Mouse (Mus musculus) midbrain, embryonic 11.5 days (tissue): ENCODE data around the gene Klhl26. TPM values are rescaled to one million over a fixed set of nuclear protein-coding genes. Genes with fewer than 3 reads are reported as not detected.

Experiments used
- ATAC-seq: fragments of 200-750 bp; cut with Nextera tagmentation; 2 replicates; pipeline ENCODE4 v1.8.0; 2017; ENCODE audit warnings: moderate TSS enrichment, moderate library complexity; ENCODE audit not compliant: low FRiP score
- DNase-seq: peaks from one replicate; pipeline ENCODE4 v3.0.0; 2015; ENCODE audit warnings: low spot score; ENCODE audit errors: missing footprints
- H3K27ac ChIP-seq: fragments of 300-500 bp; sonication (generic); 2 replicates; pipeline ENCODE4 v1.5.1; 2014; ENCODE audit warnings: low read depth, low read length
- H3K27me3 ChIP-seq: fragments of 300-500 bp; sonication (generic); 2 replicates; pipeline ENCODE4 v1.6.1; 2014; ENCODE audit warnings: mild to moderate bottlenecking, low read length, moderate library complexity, mixed read lengths; ENCODE audit not compliant: control insufficient read depth, insufficient read depth
- H3K36me3 ChIP-seq: fragments of 300-500 bp; sonication (generic); 2 replicates; pipeline ENCODE4 v1.6.1; 2014; ENCODE audit warnings: mild to moderate bottlenecking, low read length, moderate library complexity, mixed read lengths; ENCODE audit not compliant: control insufficient read depth, insufficient read depth
- H3K4me1 ChIP-seq: fragments of 300-500 bp; sonication (generic); 2 replicates; pipeline ENCODE4 v1.6.1; 2014; ENCODE audit warnings: low read length; ENCODE audit not compliant: control insufficient read depth, insufficient read depth
- H3K4me2 ChIP-seq: fragments of 300-500 bp; sonication (generic); 2 replicates; pipeline ENCODE4 v1.6.1; 2014; ENCODE audit warnings: mild to moderate bottlenecking, moderate library complexity
- H3K4me3 ChIP-seq: fragments of 300-500 bp; sonication (generic); 2 replicates; pipeline ENCODE4 v1.5.1; 2014; ENCODE audit warnings: low read depth, low read length
- H3K9ac ChIP-seq: fragments of 300-500 bp; sonication (generic); 2 replicates; pipeline ENCODE4 v1.6.1; 2014; ENCODE audit warnings: low read length
- H3K9me3 ChIP-seq: fragments of 300-500 bp; sonication (generic); 2 replicates; pipeline ENCODE4 v1.6.1; 2016; ENCODE audit warnings: low read length; ENCODE audit not compliant: control insufficient read depth
- WGBS: fragments of 180-500 bp; shearing (Covaris S2); extraction: QIAGEN DNeasy Blood & Tissue Kit; methylation state at CpG from one replicate; pipeline ENCODE4 v1.1.7; 2014; 5-methylcytosine and 5-hydroxymethylcytosine counted together
- polyA plus RNA-seq: library from polyadenylated mRNA; unstranded; fragments of >200 nt; fragmentation: Nextera tagmentation; extraction: Ambion mirVana; gene quantifications from 2 replicates; pipeline ENCODE4 v1.2.1, GENCODE M21; 2014

Klhl26 gene
- polyA plus RNA-seq, 1 experiment from 2014 or later: 13.1 TPM

DNA sequence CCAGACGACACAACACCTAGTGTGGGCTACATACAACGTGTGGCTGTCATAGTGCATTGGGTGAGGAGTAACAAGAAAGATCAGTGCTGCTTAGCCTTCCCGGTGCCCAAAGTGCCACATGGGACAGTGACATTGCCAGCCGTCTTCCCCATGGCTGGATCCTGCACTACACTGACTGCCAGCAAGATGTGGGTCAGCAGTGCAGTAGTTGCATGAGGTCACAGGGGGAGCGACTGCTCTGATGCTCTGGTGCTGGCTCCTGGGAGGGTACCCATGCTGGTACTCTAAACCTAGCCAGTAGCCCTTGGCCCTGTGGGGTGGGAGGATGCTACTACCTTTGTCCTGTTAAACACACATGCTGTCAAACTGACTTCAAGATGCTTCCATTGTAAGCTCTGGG lies 16.6 kb downstream of the Klhl26 start:
- H3K4me2 ChIP-seq: no peak overlapping the region
- ATAC-seq: no peak
- H3K27me3 ChIP-seq: no peaks in the 10 kb centered on the region
- no peaks in the 10 kb centered on the region for H3K4me1 ChIP-seq
- no peak overlapping the region for H3K9ac ChIP-seq
- no peaks in the 10 kb centered on the region for H3K36me3 ChIP-seq
- peak; percentile 8 for DNase-seq
- no peak overlapping the region for H3K27ac ChIP-seq
- no peak overlapping the region for H3K4me3 ChIP-seq
- 92% methylated on average over 5 of the region's 5 CpGs for WGBS
- H3K9me3 ChIP-seq: no peaks in the 10 kb centered on the region; the same call in 1 of the 2 replicates

DNA sequence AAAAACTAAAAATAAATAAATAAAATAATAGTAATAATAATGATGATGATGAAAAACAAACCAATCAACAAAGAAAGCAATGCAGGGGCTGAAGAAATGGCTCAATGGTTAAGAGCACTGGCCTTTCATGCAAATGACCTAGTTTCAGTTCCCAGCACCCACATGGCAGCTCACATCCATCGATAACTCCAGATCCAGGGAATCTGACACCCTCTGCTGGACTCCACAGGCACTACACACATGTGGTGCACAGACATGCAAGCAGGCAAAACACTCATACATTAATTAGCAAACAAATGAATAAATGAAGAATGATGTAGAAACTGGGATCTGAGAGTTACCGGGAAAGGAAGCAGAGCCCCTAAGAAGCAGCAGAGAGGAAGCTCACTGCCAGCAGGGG lies 17.1 kb downstream of the Klhl26 start:
- Histone ChIP-seq H3K27me3 (no peaks in the 10 kb centered on the region), H3K9me3 (no peaks in the 10 kb centered on the region; the same call in 1 of the 2 replicates), H3K27ac (no peak overlapping the region), H3K4me2 (no peak overlapping the region), H3K4me1 (no peaks in the 10 kb centered on the region), H3K36me3 (no peaks in the 10 kb centered on the region), H3K4me3 (no peak overlapping the region), H3K9ac (no peak overlapping the region)
- WGBS: 94% methylated on average over 2 of the region's 2 CpGs
- ATAC-seq (no peak), DNase-seq (no peak)

DNA sequence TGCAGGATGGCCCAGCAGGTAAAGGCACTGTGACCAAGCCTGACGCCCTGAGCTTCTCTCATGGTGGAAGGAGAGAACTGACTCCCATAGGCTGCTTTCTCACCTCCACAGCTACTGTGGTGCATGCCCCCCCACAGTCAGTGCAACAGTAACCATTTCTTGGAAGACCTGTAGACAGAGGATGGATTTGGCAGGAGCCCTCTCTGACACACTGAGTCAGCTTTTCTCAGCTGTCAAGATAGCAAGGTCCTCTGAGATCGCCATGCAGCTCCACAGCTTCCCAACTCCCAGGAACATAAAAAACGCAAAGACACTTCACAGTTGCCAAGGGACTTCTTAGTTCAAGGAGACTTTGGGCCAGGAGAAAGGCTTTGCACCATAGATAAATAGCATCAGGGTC lies 18.3 kb downstream of the Klhl26 start:
- H3K27me3 ChIP-seq: no peaks in the 10 kb centered on the region
- H3K4me3 ChIP-seq: no peak overlapping the region
- H3K36me3 ChIP-seq: no peaks in the 10 kb centered on the region
- no peak for DNase-seq
- H3K9ac ChIP-seq: no peak overlapping the region
- no peaks in the 10 kb centered on the region for H3K4me1 ChIP-seq
- no peak overlapping the region for H3K4me2 ChIP-seq
- no peak overlapping the region for H3K27ac ChIP-seq
- no peak for ATAC-seq
- H3K9me3 ChIP-seq: no peaks in the 10 kb centered on the region; the same call in 1 of the 2 replicates
- WGBS: 94% methylated on average over 3 of the region's 3 CpGs

DNA sequence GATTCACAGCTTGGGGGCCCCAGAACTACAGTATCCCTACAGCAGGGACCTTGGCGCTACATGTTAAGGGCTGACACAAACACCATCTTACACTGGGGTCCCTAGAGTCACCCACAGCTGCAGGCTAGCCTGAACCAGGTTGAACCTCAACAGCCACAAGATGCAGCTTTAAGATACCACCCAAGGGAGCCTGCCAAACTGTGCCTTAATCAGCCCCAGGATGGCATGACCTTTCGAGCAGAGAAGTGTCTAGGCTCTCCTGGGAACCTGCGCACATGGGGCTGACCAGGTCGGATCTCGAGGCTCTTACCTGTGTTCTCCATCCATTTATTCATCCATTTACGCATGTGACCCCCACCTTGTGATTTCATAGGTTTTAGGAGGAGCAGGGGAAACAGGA lies 18.9 kb downstream of the Klhl26 start:
- no peaks in the 10 kb centered on the region for H3K27me3 ChIP-seq
- no peak overlapping the region for H3K4me3 ChIP-seq
- WGBS: 87% methylated on average over 6 of the region's 6 CpGs
- no peak overlapping the region for H3K27ac ChIP-seq
- ATAC-seq (no peak), DNase-seq (no peak)
- H3K36me3 ChIP-seq: no peaks in the 10 kb centered on the region
- no peaks in the 10 kb centered on the region; the same call in 1 of the 2 replicates for H3K9me3 ChIP-seq
- H3K4me1 ChIP-seq: no peaks in the 10 kb centered on the region
- no peak overlapping the region for H3K9ac ChIP-seq
- H3K4me2 ChIP-seq: no peak overlapping the region

DNA sequence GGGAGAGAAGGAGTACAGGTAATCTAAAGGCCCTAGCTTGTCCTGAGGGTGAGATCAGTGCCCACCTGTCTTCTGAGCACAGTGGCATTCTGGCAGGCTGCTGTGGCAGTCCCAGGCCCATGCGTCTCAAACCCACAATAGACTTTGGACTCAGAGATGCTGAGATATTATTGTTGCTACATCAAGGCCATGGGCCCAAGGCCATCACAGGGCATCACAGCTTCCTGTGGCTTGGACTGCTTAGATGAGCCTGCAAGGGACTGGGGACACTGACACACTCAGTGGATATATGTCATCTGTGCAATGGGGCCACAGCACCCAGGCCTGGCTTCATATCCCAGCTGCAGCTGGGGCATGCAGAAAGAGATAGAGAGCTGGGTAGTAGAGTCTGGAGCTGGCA lies 19.8 kb downstream of the Klhl26 start:
- no peak overlapping the region for H3K4me2 ChIP-seq
- H3K4me3 ChIP-seq: no peak overlapping the region
- H3K9ac ChIP-seq: no peak overlapping the region; the same call in 1 of the 2 replicates
- no peaks in the 10 kb centered on the region for H3K27me3 ChIP-seq
- H3K36me3 ChIP-seq: no peaks in the 10 kb centered on the region; the same call in 1 of the 2 replicates
- WGBS: 92% methylated on average over 1 of the region's 1 CpGs
- H3K9me3 ChIP-seq: no peaks in the 10 kb centered on the region; the same call in 1 of the 2 replicates
- no peak overlapping the region for H3K27ac ChIP-seq
- ATAC-seq (no peak), DNase-seq (no peak)
- no peaks in the 10 kb centered on the region for H3K4me1 ChIP-seq

DNA sequence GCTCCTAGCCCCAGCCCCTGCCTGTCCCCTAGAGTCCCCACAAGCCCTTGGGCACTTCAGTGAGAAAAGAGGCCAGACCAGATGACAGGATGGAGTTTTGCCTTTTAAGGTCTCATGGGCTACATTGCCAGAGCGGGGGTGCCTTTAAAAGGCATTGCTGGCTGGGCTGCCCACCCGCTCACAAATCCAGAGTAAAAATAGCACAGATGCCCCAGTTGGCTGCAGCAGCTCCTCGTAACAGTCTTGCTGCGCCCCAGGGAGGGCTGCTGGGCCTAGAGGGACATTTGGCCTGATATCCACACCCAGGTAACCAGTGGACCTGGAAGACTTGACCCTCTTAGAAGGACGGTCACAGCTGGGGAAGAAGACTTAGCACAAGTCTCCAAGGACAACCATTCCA lies 22.9 kb downstream of the Klhl26 start:
- no peak for ATAC-seq
- H3K4me3 ChIP-seq: no peak overlapping the region
- no peaks in the 10 kb centered on the region for H3K4me1 ChIP-seq
- WGBS: 91% methylated on average over 5 of the region's 5 CpGs
- peaks cover 3% of the 10 kb centered on the region for H3K36me3 ChIP-seq
- H3K27ac ChIP-seq: no peak overlapping the region
- no peak for DNase-seq
- no peak overlapping the region for H3K4me2 ChIP-seq
- no peaks in the 10 kb centered on the region; the same call in 1 of the 2 replicates for H3K27me3 ChIP-seq
- H3K9me3 ChIP-seq: no peaks in the 10 kb centered on the region
- no peak overlapping the region for H3K9ac ChIP-seq

DNA sequence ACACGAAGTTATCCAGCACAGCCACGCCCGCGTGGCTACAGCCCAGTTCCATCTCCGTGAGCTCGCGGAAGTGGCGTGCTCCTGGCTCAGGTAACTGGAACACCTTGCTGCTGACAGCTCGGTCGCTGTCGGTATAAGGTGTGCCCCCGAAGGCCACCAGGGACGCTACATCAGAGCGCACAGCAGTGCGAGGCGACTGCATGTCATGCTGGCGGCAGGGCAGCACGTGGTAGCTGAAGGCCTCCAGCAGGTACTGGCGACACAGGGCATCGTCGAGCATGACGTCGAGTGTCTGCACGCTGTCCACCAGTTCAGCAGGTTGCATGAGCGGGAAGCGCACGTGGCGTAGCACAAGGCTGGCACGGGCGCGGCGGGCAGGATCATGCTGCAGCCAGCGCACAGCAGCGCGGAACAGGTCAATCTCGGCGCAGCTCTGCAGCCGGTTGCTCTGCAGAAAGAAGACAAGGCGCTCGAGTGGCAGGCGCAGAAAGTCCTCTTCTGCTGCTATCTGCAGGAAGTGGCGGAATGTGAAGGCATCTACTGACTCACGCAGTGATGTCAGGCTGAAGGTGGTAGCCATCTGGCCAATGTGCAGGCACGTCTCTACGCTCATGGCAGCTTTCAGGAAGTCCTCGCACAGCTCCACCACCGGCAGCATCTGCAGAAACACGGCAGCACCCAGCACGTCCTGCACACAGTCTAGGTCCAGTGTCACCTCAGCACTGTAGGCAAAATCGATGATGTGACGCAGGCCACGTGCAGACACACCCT lies 24.4 kb downstream of the Klhl26 start:
- 62% methylated on average over 52 of the region's 52 CpGs for WGBS
- H3K9ac ChIP-seq: no peak overlapping the region
- H3K4me1 ChIP-seq: no peaks in the 10 kb centered on the region
- H3K9me3 ChIP-seq: no peaks in the 10 kb centered on the region
- DNase-seq (no peak), ATAC-seq (no peak)
- H3K4me3 ChIP-seq: no peak overlapping the region
- no peaks in the 10 kb centered on the region; the same call in 1 of the 2 replicates for H3K27me3 ChIP-seq
- no peak overlapping the region for H3K27ac ChIP-seq
- H3K4me2 ChIP-seq: no peak overlapping the region
- H3K36me3 ChIP-seq: peaks cover 3% of the 10 kb centered on the region

DNA sequence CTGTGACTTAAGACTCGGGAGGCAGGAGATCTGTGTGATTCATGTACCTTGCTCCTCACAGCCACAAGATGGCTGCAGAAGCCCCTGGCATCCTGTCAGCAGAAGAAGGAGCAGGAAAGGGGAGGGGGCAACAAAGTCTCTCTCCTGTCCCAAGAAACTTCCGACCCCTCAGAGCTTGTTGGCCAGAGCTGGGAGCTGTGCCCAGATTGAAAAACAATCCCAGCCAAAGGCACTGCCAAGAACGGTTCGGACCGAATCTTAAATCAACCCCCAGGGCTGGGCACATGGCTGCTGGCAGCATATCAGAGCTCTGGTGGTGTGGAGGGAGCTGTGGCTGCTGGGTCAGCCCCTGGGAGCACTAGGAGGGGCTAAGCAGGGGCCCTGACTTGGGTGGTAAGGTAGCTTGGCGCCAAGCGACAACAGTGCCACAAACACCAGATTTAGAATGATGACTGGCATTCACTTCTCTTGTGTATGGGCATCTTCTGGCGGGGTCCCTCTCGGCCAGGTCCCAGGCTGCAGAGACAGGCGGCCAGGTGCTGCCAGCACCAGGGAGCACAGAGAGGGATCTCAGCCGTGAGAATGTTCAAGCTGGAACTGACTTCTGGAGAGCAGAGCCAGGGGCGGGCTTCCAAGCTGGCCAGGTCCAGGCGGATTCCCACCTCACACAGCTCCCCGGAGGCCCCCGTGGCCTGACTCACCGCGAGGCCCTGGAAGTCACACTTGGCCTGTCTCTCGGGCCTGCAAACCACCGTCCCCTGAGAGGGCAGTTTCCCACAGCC lies 28.9 kb downstream of the Klhl26 start:
- no peaks in the 10 kb centered on the region; the same call in 1 of the 2 replicates for H3K27me3 ChIP-seq
- H3K27ac ChIP-seq: no peak overlapping the region
- ATAC-seq (no peak), DNase-seq (no peak)
- no peak overlapping the region for H3K4me3 ChIP-seq
- no peak overlapping the region for H3K4me2 ChIP-seq
- H3K36me3 ChIP-seq: peaks cover 3% of the 10 kb centered on the region
- no peak overlapping the region for H3K9ac ChIP-seq
- no peaks in the 10 kb centered on the region for H3K9me3 ChIP-seq
- no peaks in the 10 kb centered on the region for H3K4me1 ChIP-seq
- 77% methylated on average over 19 of the region's 19 CpGs for WGBS

DNA sequence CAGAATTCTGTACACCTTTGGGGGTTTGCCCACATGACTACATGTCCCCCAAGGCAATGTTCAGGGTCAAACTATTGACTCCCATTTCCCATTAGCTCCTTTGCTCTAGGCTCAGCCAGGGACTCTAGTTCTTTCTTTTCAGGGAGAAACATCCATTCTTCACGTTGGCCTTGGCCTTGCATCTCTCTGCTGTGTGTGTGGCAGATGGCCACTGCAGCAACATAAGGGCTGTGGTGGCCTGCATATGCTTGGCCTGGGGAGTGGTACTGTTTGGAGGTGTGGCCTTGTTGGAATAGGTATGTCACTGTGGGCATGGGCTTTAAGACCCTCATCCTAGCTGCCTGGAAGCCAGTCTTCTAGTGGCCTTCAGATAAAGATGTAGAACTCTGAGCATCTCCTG lies 30.8 kb downstream of the Klhl26 start:
- ATAC-seq (no peak), DNase-seq (no peak)
- Histone ChIP-seq H3K27me3 (no peaks in the 10 kb centered on the region), H3K9me3 (no peaks in the 10 kb centered on the region), H3K36me3 (no peaks in the 10 kb centered on the region; the same call in 1 of the 2 replicates), H3K4me3 (no peak overlapping the region), H3K9ac (no peak overlapping the region), H3K4me1 (no peaks in the 10 kb centered on the region), H3K4me2 (no peak overlapping the region), H3K27ac (no peak overlapping the region)
- 63% methylated on average over 1 of the region's 1 CpGs for WGBS
